Mouse (Mus musculus): ENCODE results near the gene Lamtor5. TPM values are rescaled to one million over a fixed set of nuclear protein-coding genes. Genes with fewer than 3 reads are reported as not detected.

Gene Lamtor5
- 200 and 209 TPM in 2 replicates for polyA plus RNA-seq (2015; fragmentation: Nextera tagmentation; extraction: Ambion mirVana)

GRCm38 (mm10) chr3:107278479-107279269 lies at the start of gene Lamtor5:
Gene Lamtor5, plus strand, starts transcription at chr3:107278858.
- Histone ChIP-seq H3K27me3 (replicated peaks) (no peaks in the 10 kb centered on the region), H3K27ac (peak within 1 kb of the TSS; percentile 37; the same call in 1 of the 2 replicates), H3K4me1 (replicated peaks) (no peaks in the 10 kb centered on the region), H3K4me3 (replicated peaks) (peak within 1 kb of the TSS; percentile 96), H3K9me3 (no peaks in the 10 kb centered on the region), H3K36me3 (peaks cover 8% of the 10 kb centered on the region), H3K4me2 (replicated peaks) (peak within 1 kb of the TSS; percentile 66), H3K9ac (peak within 1 kb of the TSS; percentile 77)
- WGBS, result 3% methylated on average over 43 of the region's 43 CpGs
- peak; percentile 93 for ATAC-seq

DNA sequence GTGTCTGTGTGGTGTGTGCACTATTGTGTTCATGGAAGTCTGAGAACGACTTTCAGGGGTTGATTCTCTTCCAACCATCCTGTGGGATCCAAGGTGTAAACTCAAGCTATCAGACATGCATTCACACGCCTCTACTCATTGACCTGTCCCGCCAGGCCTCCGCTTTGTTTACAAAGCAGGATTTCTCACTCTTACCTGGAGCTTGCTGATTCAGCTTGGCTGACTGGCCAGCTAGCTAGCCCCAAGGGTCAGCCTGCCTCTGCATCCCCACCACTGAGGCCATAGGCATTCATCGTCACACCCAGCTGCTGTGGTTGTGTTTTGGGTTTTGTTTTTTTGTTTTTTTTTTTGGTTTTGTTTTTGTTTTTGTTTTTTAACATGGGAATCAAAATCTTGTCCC lies 49.4 kb upstream of the Lamtor5 start:
- H3K27me3 ChIP-seq (replicated peaks), result no peaks in the 10 kb centered on the region
- H3K27ac ChIP-seq, result no peak overlapping the region
- no peak overlapping the region for H3K9ac ChIP-seq
- no peaks in the 10 kb centered on the region for H3K9me3 ChIP-seq
- H3K4me1 ChIP-seq (replicated peaks), result peaks cover 20% of the 10 kb centered on the region
- H3K4me2 ChIP-seq (replicated peaks), result no peak overlapping the region
- no peaks in the 10 kb centered on the region for H3K36me3 ChIP-seq
- WGBS, result 58% methylated on average over 5 of the region's 5 CpGs
- no peak for ATAC-seq
- no peak overlapping the region for H3K4me3 ChIP-seq (replicated peaks)

DNA sequence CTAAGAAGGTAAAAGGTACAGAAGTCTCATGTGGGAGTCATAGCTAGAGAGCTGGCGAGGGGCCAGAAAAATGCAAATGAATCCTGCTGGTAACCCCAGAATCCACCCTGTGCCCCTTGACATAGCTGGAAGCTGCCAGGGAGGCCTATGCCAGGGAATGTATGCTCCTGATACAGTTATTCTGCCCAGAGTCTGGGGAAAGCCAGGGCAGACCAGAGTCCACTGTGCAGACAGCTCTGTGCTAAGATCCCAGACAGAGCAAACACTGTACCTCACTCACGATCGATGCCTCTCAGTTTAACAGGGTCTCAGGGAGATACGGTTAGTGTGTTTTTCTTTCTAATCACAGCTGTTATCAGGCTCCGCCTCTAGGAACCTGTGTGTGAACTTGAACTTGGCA lies 48.8 kb upstream of the Lamtor5 start:
- Histone ChIP-seq H3K4me1 (replicated peaks) (peaks cover 20% of the 10 kb centered on the region), H3K9me3 (no peaks in the 10 kb centered on the region), H3K27ac (no peak overlapping the region), H3K27me3 (replicated peaks) (no peaks in the 10 kb centered on the region), H3K4me3 (replicated peaks) (no peak overlapping the region), H3K9ac (no peak overlapping the region), H3K36me3 (no peaks in the 10 kb centered on the region), H3K4me2 (replicated peaks) (no peak overlapping the region; the same call in 1 of the 2 replicates)
- ATAC-seq, result peak; percentile 91
- 39% methylated on average over 5 of the region's 5 CpGs for WGBS

- Histone ChIP-seq H3K27ac (no peak within 1 kb of the TSS), H3K36me3 (no peaks in the 10 kb centered on the region), H3K9ac (no peak within 1 kb of the TSS), H3K4me3 (replicated peaks) (no peak within 1 kb of the TSS), H3K4me2 (replicated peaks) (peak within 1 kb of the TSS; percentile 28; the same call in 1 of the 2 replicates), H3K9me3 (no peaks in the 10 kb centered on the region), H3K4me1 (replicated peaks) (peaks cover 20% of the 10 kb centered on the region), H3K27me3 (replicated peaks) (no peaks in the 10 kb centered on the region)
- WGBS, result 19% methylated on average over 1 of the region's 1 CpGs
- peak; percentile 81 for ATAC-seq
Measured at GRCm38 (mm10) chr3:107230527-107230926, 48.1 kb upstream of the Lamtor5 start, which contains the start of gene A630076J17Rik. Gene A630076J17Rik, plus strand, starts transcription at chr3:107230614.

DNA sequence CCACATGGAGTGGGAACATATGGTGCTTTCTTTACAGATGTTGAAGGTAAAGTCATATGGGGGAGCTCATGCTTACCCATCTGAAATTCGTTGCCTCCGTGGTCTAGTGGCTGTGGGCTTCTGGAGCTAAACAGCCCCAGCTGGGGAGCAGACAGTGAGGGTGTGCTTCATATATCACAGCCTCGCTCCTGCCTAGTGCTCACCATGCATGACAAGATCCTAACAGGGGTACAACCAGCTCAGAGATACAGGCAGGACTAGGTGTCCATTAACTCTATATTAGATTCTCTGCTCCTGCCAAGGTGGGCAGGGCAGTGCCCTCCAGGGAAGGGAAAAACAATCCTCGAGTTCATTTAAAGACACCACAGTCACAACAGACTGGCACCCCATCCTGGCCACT lies 47.5 kb upstream of the Lamtor5 start:
- H3K4me2 ChIP-seq (replicated peaks), result no peak overlapping the region
- no peaks in the 10 kb centered on the region for H3K9me3 ChIP-seq
- H3K9ac ChIP-seq, result no peak overlapping the region
- H3K27ac ChIP-seq, result no peak overlapping the region
- no peaks in the 10 kb centered on the region for H3K27me3 ChIP-seq (replicated peaks)
- no peak overlapping the region for H3K4me3 ChIP-seq (replicated peaks)
- no peaks in the 10 kb centered on the region for H3K36me3 ChIP-seq
- 69% methylated on average over 4 of the region's 4 CpGs for WGBS
- H3K4me1 ChIP-seq (replicated peaks), result peaks cover 20% of the 10 kb centered on the region
- ATAC-seq, result no peak

GRCm38 (mm10) chr3:107233351-107233813 lies 45.3 kb upstream of the Lamtor5 start:
- H3K4me2 ChIP-seq (replicated peaks), result 0 out of 2 replicates have a peak overlapping the region, but pooled peaks have one; percentile 36
- peak; percentile 15; the same call in 1 of the 2 replicates for ATAC-seq
- no peak overlapping the region for H3K4me3 ChIP-seq (replicated peaks)
- 9% methylated on average over 11 of the region's 11 CpGs for WGBS
- no peaks in the 10 kb centered on the region for H3K36me3 ChIP-seq
- no peak overlapping the region for H3K27ac ChIP-seq
- peaks cover 20% of the 10 kb centered on the region for H3K4me1 ChIP-seq (replicated peaks)
- H3K27me3 ChIP-seq (replicated peaks), result no peaks in the 10 kb centered on the region
- H3K9ac ChIP-seq, result no peak overlapping the region
- H3K9me3 ChIP-seq, result no peaks in the 10 kb centered on the region

GRCm38 (mm10) chr3:107233945-107234344 lies 44.7 kb upstream of the Lamtor5 start:
- Histone ChIP-seq H3K4me3 (replicated peaks) (no peak overlapping the region), H3K27ac (no peak overlapping the region), H3K9ac (no peak overlapping the region), H3K4me1 (replicated peaks) (peaks cover 20% of the 10 kb centered on the region), H3K9me3 (no peaks in the 10 kb centered on the region), H3K27me3 (replicated peaks) (no peaks in the 10 kb centered on the region), H3K36me3 (no peaks in the 10 kb centered on the region), H3K4me2 (replicated peaks) (no peak overlapping the region)
- WGBS, result 38% methylated on average over 2 of the region's 2 CpGs
- ATAC-seq, result no peak

DNA sequence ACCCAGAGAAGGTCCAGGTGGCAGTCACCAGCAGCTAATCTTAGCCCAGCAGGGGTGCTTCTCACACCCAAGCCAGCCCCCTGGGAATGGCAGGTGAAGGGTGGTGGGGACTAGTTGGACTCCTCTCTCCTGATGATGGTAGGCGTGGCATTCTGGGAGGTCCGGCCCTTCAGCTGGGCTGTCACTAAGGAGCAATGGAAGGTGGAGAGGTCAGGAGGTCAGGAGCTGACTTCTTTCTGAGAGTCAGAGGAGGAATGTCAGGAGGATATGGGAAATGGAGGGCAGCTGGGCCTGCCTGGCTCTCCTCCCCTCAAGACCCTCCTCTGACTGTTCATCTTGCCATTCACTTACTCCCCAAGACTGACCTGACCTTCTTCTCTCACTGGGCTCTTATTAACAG lies 40.6 kb upstream of the Lamtor5 start:
- H3K4me1 ChIP-seq (replicated peaks), result 0 out of 2 replicates have a peak, but pooled peaks cover 3% of the 10 kb centered on the region
- H3K27ac ChIP-seq, result no peak overlapping the region
- no peak overlapping the region for H3K4me2 ChIP-seq (replicated peaks)
- no peak for ATAC-seq
- no peak overlapping the region for H3K9ac ChIP-seq
- no peaks in the 10 kb centered on the region for H3K9me3 ChIP-seq
- H3K4me3 ChIP-seq (replicated peaks), result no peak overlapping the region
- WGBS, result 50% methylated on average over 2 of the region's 2 CpGs
- no peaks in the 10 kb centered on the region; the same call in 1 of the 2 replicates for H3K27me3 ChIP-seq (replicated peaks)
- no peaks in the 10 kb centered on the region for H3K36me3 ChIP-seq

DNA sequence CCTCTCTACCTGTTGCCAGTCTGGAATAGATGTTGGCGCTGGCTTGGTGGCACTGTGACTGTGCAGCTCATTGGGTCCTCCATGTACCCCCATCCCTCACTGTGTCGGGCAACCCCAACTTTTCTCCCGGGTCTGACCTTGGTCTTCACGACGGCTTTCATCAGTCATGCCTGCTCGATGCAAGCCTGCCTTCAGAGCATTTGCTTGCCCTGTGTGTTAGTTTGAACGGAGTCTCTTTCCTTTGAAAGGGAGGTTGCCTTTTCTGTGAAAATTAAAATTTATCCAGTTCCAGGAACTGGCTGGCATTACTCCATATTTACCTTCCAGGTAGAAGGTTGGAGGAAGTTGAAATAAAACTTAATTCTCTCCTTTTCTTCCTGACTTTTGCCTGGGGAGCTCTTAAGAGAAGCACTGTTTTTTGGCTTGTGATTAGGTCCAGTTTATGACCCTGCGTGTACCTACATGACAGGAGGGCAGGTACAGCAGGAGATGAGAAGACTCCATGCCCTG lies 40.1 kb upstream of the Lamtor5 start:
- 75% methylated on average over 8 of the region's 8 CpGs for WGBS
- Histone ChIP-seq H3K36me3 (no peaks in the 10 kb centered on the region), H3K4me3 (replicated peaks) (no peak overlapping the region), H3K27me3 (replicated peaks) (no peaks in the 10 kb centered on the region; the same call in 1 of the 2 replicates), H3K9ac (no peak overlapping the region), H3K4me2 (replicated peaks) (no peak overlapping the region), H3K9me3 (no peaks in the 10 kb centered on the region), H3K4me1 (replicated peaks) (no peaks in the 10 kb centered on the region), H3K27ac (no peak overlapping the region)
- ATAC-seq, result no peak

DNA sequence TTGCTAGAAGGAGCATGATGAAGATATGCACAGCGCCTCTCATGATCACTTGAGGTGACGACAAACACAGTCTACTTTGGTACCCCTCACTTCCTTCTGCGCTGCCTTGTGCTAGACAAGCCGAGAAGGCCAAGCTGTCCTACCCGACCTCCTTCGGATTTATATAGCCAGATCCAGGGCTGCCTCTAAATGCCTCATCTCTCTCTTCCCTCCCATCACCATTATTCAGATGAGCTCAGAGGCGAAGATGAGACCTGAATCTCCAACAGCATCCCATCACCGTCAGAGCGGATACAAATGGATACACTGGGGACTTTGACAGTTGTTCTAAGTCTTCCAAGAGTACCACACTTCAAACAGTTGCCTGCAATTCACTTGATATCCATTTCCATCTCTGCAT lies 39.1 kb upstream of the Lamtor5 start, which contains the start of gene Prok1:
TSS of gene Prok1 (minus strand) at position 101 of the 400 bp plus-strand sequence.
- Histone ChIP-seq H3K4me2 (replicated peaks) (no peak within 1 kb of the TSS), H3K36me3 (no peaks in the 10 kb centered on the region), H3K4me3 (replicated peaks) (no peak within 1 kb of the TSS), H3K4me1 (replicated peaks) (no peaks in the 10 kb centered on the region), H3K27me3 (replicated peaks) (no peaks in the 10 kb centered on the region; the same call in 1 of the 2 replicates), H3K9ac (no peak within 1 kb of the TSS), H3K27ac (no peak within 1 kb of the TSS), H3K9me3 (no peaks in the 10 kb centered on the region)
- ATAC-seq, result no peak
- WGBS, result 89% methylated on average over 9 of the region's 9 CpGs

GRCm38 (mm10) chr3:107241389-107242094 lies 37.1 kb upstream of the Lamtor5 start:
- Histone ChIP-seq H3K27me3 (replicated peaks) (no peaks in the 10 kb centered on the region; the same call in 1 of the 2 replicates), H3K9ac (no peak overlapping the region), H3K4me3 (replicated peaks) (no peak overlapping the region), H3K4me2 (replicated peaks) (no peak overlapping the region), H3K27ac (no peak overlapping the region), H3K36me3 (no peaks in the 10 kb centered on the region), H3K4me1 (replicated peaks) (no peaks in the 10 kb centered on the region), H3K9me3 (no peaks in the 10 kb centered on the region)
- no peak for ATAC-seq
- 51% methylated on average over 14 of the region's 14 CpGs for WGBS

- no peak for ATAC-seq
- Histone ChIP-seq H3K9me3 (no peaks in the 10 kb centered on the region), H3K4me2 (replicated peaks) (no peak overlapping the region), H3K9ac (no peak overlapping the region), H3K4me3 (replicated peaks) (no peak overlapping the region), H3K4me1 (replicated peaks) (no peaks in the 10 kb centered on the region), H3K36me3 (no peaks in the 10 kb centered on the region), H3K27me3 (replicated peaks) (no peaks in the 10 kb centered on the region), H3K27ac (no peak overlapping the region)
- WGBS, result 80% methylated on average over 6 of the region's 6 CpGs
Measured at GRCm38 (mm10) chr3:107246876-107247275, 31.8 kb upstream of the Lamtor5 start.
